Mouse (Mus musculus): ENCODE measurements around the gene Hsh2d. TPM values are rescaled to one million over a fixed set of nuclear protein-coding genes. Genes with fewer than 3 reads are reported as not detected.

Gene Hsh2d
- total RNA-seq, 2 experiments from 2014 or later: 0.20 to 0.25 TPM

GRCm38 (mm10) chr8:72240951-72241350, 51.5 kb downstream of the Hsh2d start:
- no peak for DNase-seq (ENCODE audit: low spot score in 2 of 2)
- H3K4me3 ChIP-seq: peak overlapping the region; percentile 78
- no peak for TF ChIP-seq CTCF (conservative IDR thresholded peaks at IDR 0.05)
- H3K27ac ChIP-seq: peak overlapping the region; percentile 98; the same call in 1 of the 2 replicates

DNA sequence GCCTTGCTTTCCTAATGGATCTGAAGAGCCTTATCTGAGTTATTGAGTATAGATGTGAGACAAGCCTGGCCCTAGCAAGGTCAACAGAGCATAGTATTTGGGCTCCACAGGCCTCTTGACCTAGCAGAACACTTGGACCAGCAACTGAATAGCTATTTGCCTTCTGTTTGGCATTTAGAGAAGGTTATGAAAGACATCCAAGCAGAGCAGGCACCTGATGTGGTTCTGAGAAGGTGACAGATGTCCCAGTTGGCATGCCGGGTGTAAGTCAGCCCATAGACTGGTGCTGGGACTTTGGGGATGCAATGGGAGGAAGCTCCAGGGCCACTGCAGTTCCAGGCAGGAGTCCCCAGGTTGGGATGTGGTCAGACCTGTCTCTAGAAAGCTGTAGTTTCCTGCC, 52.8 kb downstream of the Hsh2d start:
- Histone ChIP-seq H3K27ac (0 out of 2 replicates have a peak overlapping the region, but pooled peaks have one; percentile 29), H3K4me3 (no peak overlapping the region; the same call in 1 of the 2 replicates)

GRCm38 (mm10) chr8:72244610-72245009, 55.2 kb downstream of the Hsh2d start:
- Histone ChIP-seq H3K27ac (0 out of 2 replicates have a peak overlapping the region, but pooled peaks have one; percentile 10), H3K4me3 (no peak overlapping the region)
- no peak for TF ChIP-seq CTCF (conservative IDR thresholded peaks at IDR 0.05)
- DNase-seq (ENCODE audit: low spot score in 2 of 2): no peak

More for the DNA sequence above, 52.8 kb downstream of the Hsh2d start:
- TF ChIP-seq CTCF (conservative IDR thresholded peaks at IDR 0.05): no peak
- DNase-seq (ENCODE audit: low spot score in 2 of 2): no peak

Other genes starting within 250 kb of the Hsh2d start
- 10 to 100 TPM; 17.8 to 18.9 TPM for gene Zfp961, start 238.6 kb upstream of the Hsh2d start, total RNA-seq (2021)
- not detected for gene Cyp4f18, start 180.0 kb upstream of the Hsh2d start, total RNA-seq (2021)
- gene Olfr372, start 148.4 kb upstream of the Hsh2d start, total RNA-seq (2021): not detected
- not detected for gene Olfr373, start 106.5 kb upstream of the Hsh2d start, total RNA-seq (2021)
- gene Olfr374, start 82.6 kb upstream of the Hsh2d start, total RNA-seq (2021): not detected
- gene Tpm4, start 54.7 kb upstream of the Hsh2d start, total RNA-seq (2021): 10 to 100 TPM; 25.2 to 25.4 TPM
- 10 to 100 TPM; 35.4 to 36.1 TPM for gene Rab8a, start 28.4 kb upstream of the Hsh2d start, total RNA-seq (2021)
- gene Cib3, start 23.2 kb downstream of the Hsh2d start, total RNA-seq (2021): not detected
- gene Gm11034, start 24.0 kb downstream of the Hsh2d start, total RNA-seq (2021): not detected
- gene Fam32a, start 30.1 kb downstream of the Hsh2d start, total RNA-seq (2021): 10 to 100 TPM; 56.1 to 63.4 TPM
- gene Ap1m1, start 50.4 kb downstream of the Hsh2d start, total RNA-seq (2021): 10 to 100 TPM; 93.4 to 95.1 TPM
- 1 to 10 TPM; 6.7 to 7.9 TPM for gene Gm10282, start 115.6 kb downstream of the Hsh2d start, total RNA-seq (2021)
- 10 to 100 TPM in 1 of 2 experiments, 1 to 10 TPM in 1; 9.1 to 17.4 TPM for gene Klf2, start 129.4 kb downstream of the Hsh2d start, total RNA-seq (2021)
- 10 to 100 TPM; 69.7 to 75.1 TPM for gene Eps15l1, start 231.8 kb downstream of the Hsh2d start, total RNA-seq (2021)